Mouse (Mus musculus) stomach, postnatal 0 days (tissue): Measurements from ENCODE around the gene Slc37a4. TPM values are rescaled to one million over a fixed set of nuclear protein-coding genes. Genes with fewer than 3 reads are reported as not detected.

ENCODE experiments used
- ATAC-seq: fragments of 200-750 bp; cut with Nextera tagmentation; 2 replicates; pipeline ENCODE4 v1.8.0; 2017; ENCODE audit not compliant: low FRiP score, low TSS enrichment
- DNase-seq: peaks from one replicate; pipeline ENCODE4 v3.0.0-alpha.2; 2016; ENCODE audit warnings: low spot score
- H3K27ac ChIP-seq: fragments of 300-500 bp; sonication (generic); replicated peaks from 2 replicates; pipeline ENCODE4 v1.5.1; 2014; ENCODE audit warnings: mild to moderate bottlenecking, control low read depth
- H3K27me3 ChIP-seq: fragments of 300-500 bp; sonication (generic); 2 replicates; pipeline ENCODE4 v1.6.1; 2014; ENCODE audit warnings: low read length; ENCODE audit not compliant: control insufficient read depth, insufficient read depth
- H3K36me3 ChIP-seq: fragments of 300-500 bp; sonication (generic); 2 replicates; pipeline ENCODE4 v1.6.1; 2014; ENCODE audit warnings: low read length, mixed read lengths; ENCODE audit not compliant: control insufficient read depth, insufficient read depth
- H3K4me1 ChIP-seq: fragments of 300-500 bp; sonication (generic); replicated peaks from 2 replicates; pipeline ENCODE4 v1.6.1; 2014; ENCODE audit warnings: antibody characterized with exemption; ENCODE audit not compliant: control insufficient read depth, insufficient read depth
- H3K4me2 ChIP-seq: fragments of 300-500 bp; sonication (generic); replicated peaks from 2 replicates; pipeline ENCODE4 v1.6.1; 2014; ENCODE audit warnings: low read depth, mild to moderate bottlenecking, control low read depth, moderate library complexity
- H3K4me3 ChIP-seq: fragments of 300-500 bp; sonication (generic); 2 replicates; pipeline ENCODE4 v1.5.1; 2014; ENCODE audit warnings: low read depth, low read length, control low read depth
- H3K9ac ChIP-seq: fragments of 300-500 bp; sonication (generic); 2 replicates; pipeline ENCODE4 v1.6.1; 2014; ENCODE audit warnings: mild to moderate bottlenecking, low read length, control low read depth, mixed read lengths
- H3K9me3 ChIP-seq: fragments of 300-500 bp; sonication (generic); 2 replicates; pipeline ENCODE4 v1.6.1; 2016; ENCODE audit warnings: low read length; ENCODE audit not compliant: control insufficient read depth
- CTCF ChIP-seq: IDR thresholded peaks from 2 replicates; pipeline ENCODE4 v1.5.1; 2016; ENCODE audit warnings: antibody characterized with exemption, low read depth, mild to moderate bottlenecking, moderate library complexity
- EP300 ChIP-seq: optimal IDR thresholded peaks from 2 replicates; pipeline ENCODE3; 2016; ENCODE audit warnings: antibody characterized with exemption
- WGBS: fragments of 180-500 bp; shearing (Covaris S2); extraction: QIAGEN DNeasy Blood & Tissue Kit; methylation state at CpG from one replicate; pipeline ENCODE4 v1.1.7; 2014; 5-methylcytosine and 5-hydroxymethylcytosine counted together
- polyA plus RNA-seq: library from polyadenylated mRNA; unstranded; fragments of >200 nt; fragmentation: Nextera tagmentation; extraction: Ambion mirVana; gene quantifications from 2 replicates; pipeline ENCODE4 v1.2.1, GENCODE M21; 2015

Slc37a4 gene
- polyA plus RNA-seq: 18.1 and 18.4 TPM in 2 replicates

DNA sequence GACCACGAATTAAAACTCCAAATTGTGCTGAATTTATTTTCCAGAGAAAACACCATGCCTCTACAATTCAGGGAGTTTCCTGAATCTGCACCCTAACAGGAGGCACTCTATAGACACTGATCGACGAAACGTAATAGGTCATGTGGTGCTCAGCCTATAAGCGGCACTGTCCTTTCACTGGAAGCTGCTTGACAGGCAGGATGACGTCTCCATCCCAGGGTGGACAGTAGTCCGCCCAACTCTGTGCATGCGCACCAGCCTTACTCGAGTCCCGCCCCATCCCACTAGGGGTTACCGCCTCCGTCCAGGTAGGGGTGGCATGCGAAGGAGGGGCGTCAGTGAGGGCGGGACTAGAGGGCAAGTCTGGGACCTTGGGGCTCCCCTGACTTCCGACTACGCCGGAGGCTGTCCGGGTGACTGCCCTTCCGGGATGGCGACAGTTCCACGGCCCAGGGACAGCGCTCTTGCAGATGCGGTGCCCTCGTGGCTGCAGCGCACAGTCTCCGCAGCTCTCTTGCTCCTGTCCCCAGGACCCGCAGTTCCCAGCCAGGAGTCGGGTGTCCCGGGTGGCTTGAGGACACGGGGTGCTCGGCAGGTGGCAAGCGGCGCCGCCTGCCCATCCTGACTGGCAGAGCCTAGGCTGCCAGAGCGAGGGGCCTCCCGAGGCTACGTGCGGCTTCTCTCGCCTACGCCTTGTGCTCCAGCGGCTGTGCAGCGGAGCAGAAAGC lies at the start of gene Slc37a4:
Slc37a4 (plus strand) TSS at position 169 of the 728 bp plus-strand sequence.
- TF ChIP-seq CTCF: peak; percentile 37
- TF ChIP-seq EP300: no peak
- WGBS: under 1% methylated on average over 42 of the region's 43 CpGs
- Histone ChIP-seq H3K27ac (peak within 1 kb of the TSS; percentile 85), H3K9me3 (no peaks in the 10 kb centered on the region), H3K4me3 (peak within 1 kb of the TSS; percentile 74), H3K27me3 (no peaks in the 10 kb centered on the region), H3K4me2 (peak within 1 kb of the TSS; percentile 93), H3K4me1 (no peaks in the 10 kb centered on the region), H3K36me3 (peaks cover 10% of the 10 kb centered on the region), H3K9ac (peak within 1 kb of the TSS; percentile 73)
- DNase-seq (peak; percentile 98), ATAC-seq (peak; percentile 98)

DNA sequence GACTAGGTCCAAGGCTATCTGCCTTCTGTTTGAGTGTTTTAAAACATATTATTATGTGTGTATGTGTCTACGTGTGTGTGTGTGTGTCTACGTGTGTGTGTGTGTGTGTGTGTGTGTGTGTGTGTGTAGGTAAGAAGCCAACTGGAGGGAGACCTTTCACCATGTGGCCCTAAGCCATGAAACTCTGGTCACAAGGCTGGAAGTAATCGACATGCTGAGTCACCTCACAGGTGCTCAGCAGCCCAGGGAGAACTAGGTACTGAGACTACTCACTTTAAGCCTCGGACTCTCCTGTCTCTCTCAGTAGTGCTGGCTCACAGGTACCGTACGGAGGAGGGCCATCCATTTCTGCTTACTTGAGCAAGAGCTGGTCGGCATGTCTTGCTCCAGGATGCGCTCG lies 49.5 kb upstream of the Slc37a4 start:
- DNase-seq (no peak), ATAC-seq (no peak)
- no peak for TF ChIP-seq EP300
- TF ChIP-seq CTCF: no peak
- H3K9me3 ChIP-seq: no peaks in the 10 kb centered on the region
- H3K4me3 ChIP-seq: no peak overlapping the region
- no peak overlapping the region for H3K4me2 ChIP-seq
- H3K27ac ChIP-seq: no peak overlapping the region
- no peaks in the 10 kb centered on the region for H3K27me3 ChIP-seq
- 91% methylated on average over 9 of the region's 9 CpGs for WGBS
- peaks cover 17% of the 10 kb centered on the region for H3K36me3 ChIP-seq
- H3K9ac ChIP-seq: no peak overlapping the region
- H3K4me1 ChIP-seq: 0 out of 2 replicates have a peak, but pooled peaks cover 2% of the 10 kb centered on the region

DNA sequence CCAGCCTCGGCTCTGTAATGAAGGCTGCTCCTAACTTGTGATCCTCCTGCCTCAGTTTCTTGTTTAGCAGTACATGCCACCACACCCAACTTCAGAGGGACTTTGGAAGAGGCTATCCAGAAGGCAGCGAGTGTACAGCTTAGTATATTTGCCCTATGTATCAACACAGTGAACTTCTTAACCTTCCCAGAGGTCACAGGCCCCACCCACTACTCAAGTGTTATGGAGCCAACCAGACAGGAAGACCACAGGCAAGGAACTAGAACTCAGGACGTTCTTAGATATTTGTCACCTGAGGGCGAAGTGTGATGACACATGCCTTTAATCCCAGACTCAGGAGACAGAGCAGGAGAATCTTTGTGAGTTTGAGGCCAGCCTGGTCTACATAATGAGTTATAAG lies 49.0 kb upstream of the Slc37a4 start:
- Histone ChIP-seq H3K4me2 (no peak overlapping the region), H3K27me3 (no peaks in the 10 kb centered on the region), H3K36me3 (peaks cover 19% of the 10 kb centered on the region), H3K9me3 (no peaks in the 10 kb centered on the region), H3K4me3 (no peak overlapping the region), H3K27ac (no peak overlapping the region), H3K4me1 (no peaks in the 10 kb centered on the region), H3K9ac (no peak overlapping the region)
- ATAC-seq (no peak), DNase-seq (no peak)
- TF ChIP-seq EP300: no peak
- TF ChIP-seq CTCF: no peak
- 81% methylated on average over 4 of the region's 4 CpGs for WGBS

DNA sequence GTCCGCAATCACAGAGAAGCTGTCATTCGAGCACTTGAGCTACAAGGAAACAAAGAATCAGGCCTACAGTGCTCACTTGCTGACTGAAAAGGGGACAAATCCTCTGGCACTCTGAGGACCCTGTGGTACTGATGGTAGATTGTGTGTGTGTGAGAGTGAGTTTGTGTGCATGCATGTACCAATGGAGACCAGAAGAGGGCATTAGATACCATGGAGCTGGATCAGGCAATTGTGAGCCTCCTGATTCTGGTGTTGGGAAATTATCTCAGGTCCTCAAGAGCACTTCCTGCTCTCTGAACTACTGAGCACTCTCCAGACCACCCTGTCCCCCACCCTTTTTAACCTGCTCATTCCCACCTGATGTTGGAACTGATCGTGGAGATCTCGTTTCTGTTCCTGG lies 48.1 kb upstream of the Slc37a4 start:
- H3K9ac ChIP-seq: no peak overlapping the region
- no peak overlapping the region for H3K27ac ChIP-seq
- H3K27me3 ChIP-seq: no peaks in the 10 kb centered on the region
- H3K4me2 ChIP-seq: no peak overlapping the region
- H3K4me1 ChIP-seq: no peaks in the 10 kb centered on the region
- peaks cover 25% of the 10 kb centered on the region for H3K36me3 ChIP-seq
- TF ChIP-seq CTCF (peak; percentile 40; the same call in 1 of the 2 replicates), EP300 (no peak)
- H3K4me3 ChIP-seq: no peak overlapping the region
- ATAC-seq (no peak), DNase-seq (no peak)
- WGBS: 94% methylated on average over 4 of the region's 4 CpGs
- no peaks in the 10 kb centered on the region for H3K9me3 ChIP-seq

DNA sequence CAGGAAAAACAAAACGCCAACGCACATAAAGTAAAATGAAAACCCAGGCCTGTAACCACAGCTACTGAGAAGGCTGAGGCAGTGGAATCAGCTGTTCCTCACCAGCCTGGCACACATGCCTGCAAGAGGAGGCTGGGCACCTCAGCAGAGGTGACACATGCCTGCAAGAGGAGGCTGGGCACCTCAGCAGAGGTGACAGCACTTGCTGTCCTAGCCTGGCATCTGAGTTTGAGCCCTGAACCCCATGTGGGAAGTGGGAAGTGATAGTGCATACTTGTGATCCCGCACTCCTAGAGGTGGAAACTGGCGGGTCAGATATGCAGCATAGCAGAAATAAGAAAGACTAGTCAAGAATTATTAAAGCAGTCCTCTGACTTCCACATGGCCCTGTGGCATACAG lies 45.3 kb upstream of the Slc37a4 start:
- ATAC-seq (no peak), DNase-seq (no peak)
- H3K27me3 ChIP-seq: no peaks in the 10 kb centered on the region
- WGBS: 94% methylated on average over 4 of the region's 4 CpGs
- no peak overlapping the region for H3K27ac ChIP-seq
- H3K36me3 ChIP-seq: peaks cover 46% of the 10 kb centered on the region
- no peak overlapping the region for H3K4me3 ChIP-seq
- no peak overlapping the region for H3K9ac ChIP-seq
- no peak for TF ChIP-seq CTCF
- TF ChIP-seq EP300: no peak
- no peak overlapping the region for H3K4me2 ChIP-seq
- H3K4me1 ChIP-seq: no peaks in the 10 kb centered on the region
- H3K9me3 ChIP-seq: no peaks in the 10 kb centered on the region

DNA sequence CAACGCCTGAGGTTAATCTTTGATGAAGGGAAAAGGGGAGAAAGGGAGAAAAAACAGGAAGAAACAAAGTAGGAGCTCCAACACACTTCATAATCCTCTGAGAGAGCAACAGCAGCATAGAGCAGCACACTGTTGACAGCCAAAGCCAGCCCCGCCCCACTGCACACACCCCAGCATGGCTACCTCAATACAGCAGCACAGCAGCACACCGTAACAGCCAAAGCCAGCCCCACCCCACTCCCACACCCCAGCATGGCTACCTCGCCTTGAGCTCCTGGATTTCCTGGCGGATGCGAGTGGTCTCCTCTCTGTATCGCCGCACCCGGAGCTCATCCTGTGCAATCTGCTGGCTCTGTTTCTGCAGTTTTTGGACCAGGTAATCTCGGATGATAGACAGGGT lies 44.3 kb upstream of the Slc37a4 start:
- DNase-seq: no peak

More for the DNA sequence above, 44.3 kb upstream of the Slc37a4 start:
- Histone ChIP-seq H3K27me3 (no peaks in the 10 kb centered on the region), H3K36me3 (peaks cover 51% of the 10 kb centered on the region), H3K4me1 (no peaks in the 10 kb centered on the region), H3K9me3 (no peaks in the 10 kb centered on the region), H3K4me3 (no peak overlapping the region), H3K9ac (no peak overlapping the region), H3K27ac (no peak overlapping the region), H3K4me2 (no peak overlapping the region)
- no peak for ATAC-seq
- TF ChIP-seq CTCF (no peak), EP300 (no peak)
- WGBS: 85% methylated on average over 10 of the region's 10 CpGs
